8 mouse cellular contexts compared by ENCODE assay signal in the genomic region with DNA sequence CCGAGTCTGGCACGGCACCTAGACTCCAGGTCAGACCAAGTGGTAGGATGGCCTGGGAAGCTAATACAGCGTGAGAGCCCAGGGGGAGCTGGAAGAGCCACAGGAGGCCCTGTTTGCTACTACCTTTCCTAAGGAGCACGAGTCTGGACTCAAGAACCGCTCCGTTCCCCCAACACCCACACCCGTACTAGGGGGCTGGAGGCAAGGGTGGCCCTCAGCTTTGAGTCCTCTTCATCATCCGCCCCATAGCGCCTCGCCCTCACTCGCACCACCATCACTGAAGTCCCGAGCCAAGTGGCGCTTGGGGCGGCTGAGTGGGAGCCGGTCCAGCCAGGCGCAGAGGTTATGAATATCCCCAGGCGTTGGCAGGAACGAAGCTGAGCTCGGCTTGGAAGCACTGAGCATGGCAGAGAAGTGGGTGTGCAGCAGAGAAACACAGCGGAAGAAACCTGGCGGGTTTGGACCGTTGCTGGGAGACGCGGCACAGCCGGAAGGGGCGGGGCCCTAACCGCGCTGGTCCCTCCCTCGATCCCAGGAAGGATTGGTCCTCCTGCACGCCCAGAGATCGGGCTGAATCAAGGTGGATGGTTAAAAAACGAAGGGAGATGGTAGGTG. TPM values are rescaled to one million over a fixed set of nuclear protein-coding genes. Genes with fewer than 3 reads are reported as not detected.
DNase-seq lines count a peak whose midpoint lies in the region; ATAC-seq and TF ChIP-seq lines count a peak whose summit lies in the region.

Gene 6430531B16Rik (minus strand): TSS at position 478 of the 615 bp plus-strand sequence.

- 13% methylated on average over 32 of the region's 32 CpGs for WGBS in bone marrow, adult 2 months
- 5% methylated on average over 32 of the region's 32 CpGs for WGBS in embryonic facial prominence, embryonic 15.5 days
- 7% methylated on average over 32 of the region's 32 CpGs for WGBS in kidney, adult 2 months
- WGBS in limb, embryonic 10.5 days, result 6% methylated on average over 32 of the region's 32 CpGs
- 4% methylated on average over 32 of the region's 32 CpGs for WGBS in midbrain, embryonic 11.5 days

- peak; percentile 84 for ATAC-seq in embryonic facial prominence, embryonic 15.5 days (ENCODE audit: insufficient number of reproducible peaks, low FRiP score, low TSS enrichment, low read depth)
- ATAC-seq in midbrain, embryonic 11.5 days (ENCODE audit: low FRiP score), result peak; percentile 94

- peak within 1 kb of the TSS; percentile 70 for H3K4me2 ChIP-seq in embryonic facial prominence, embryonic 15.5 days (replicated peaks)
- H3K4me2 ChIP-seq in midbrain, embryonic 11.5 days, result peak within 1 kb of the TSS; percentile 92

- peak within 1 kb of the TSS; percentile 56 for H3K4me3 ChIP-seq in bone marrow, adult 2 months (replicated peaks; ENCODE audit: control insufficient read depth, low read depth, low read length)
- peak within 1 kb of the TSS; percentile 48 for H3K4me3 ChIP-seq in embryonic facial prominence, embryonic 15.5 days (replicated peaks)
- H3K4me3 ChIP-seq in kidney, adult 2 months (ENCODE audit: insufficient read depth, low read depth, low read length), result peak within 1 kb of the TSS; percentile 53
- peak within 1 kb of the TSS; percentile 70 for H3K4me3 ChIP-seq in limb, embryonic 10.5 days
- H3K4me3 ChIP-seq in midbrain, embryonic 11.5 days (ENCODE audit: low read depth, low read length), result peak within 1 kb of the TSS; percentile 61

- peak within 1 kb of the TSS; percentile 12; the same call in 1 of the 2 replicates for H3K9ac ChIP-seq in embryonic facial prominence, embryonic 15.5 days
- H3K9ac ChIP-seq in midbrain, embryonic 11.5 days (ENCODE audit: low read length), result peak within 1 kb of the TSS; percentile 69

- H3K27ac ChIP-seq in bone marrow, adult 2 months (ENCODE audit: control insufficient read depth, insufficient read depth, low read depth, low read length, poor library complexity), result peak within 1 kb of the TSS; percentile 80
- H3K27ac ChIP-seq in embryonic facial prominence, embryonic 15.5 days (replicated peaks), result no peak within 1 kb of the TSS
- no peak within 1 kb of the TSS for H3K27ac ChIP-seq in kidney, adult 2 months (ENCODE audit: insufficient read depth, low read depth, low read length)
- H3K27ac ChIP-seq in limb, embryonic 10.5 days, result peak within 1 kb of the TSS; percentile 79
- no peak within 1 kb of the TSS for H3K27ac ChIP-seq in midbrain, embryonic 11.5 days (ENCODE audit: low read depth, low read length)

- peaks cover 13% of the 10 kb centered on the region for H3K4me1 ChIP-seq in bone marrow, adult 2 months (ENCODE audit: control insufficient read depth, insufficient read depth, low read length)
- peaks cover 14% of the 10 kb centered on the region for H3K4me1 ChIP-seq in embryonic facial prominence, embryonic 15.5 days
- no peaks in the 10 kb centered on the region for H3K4me1 ChIP-seq in kidney, adult 2 months (ENCODE audit: control insufficient read depth, insufficient read depth, low read length)
- peaks cover 13% of the 10 kb centered on the region for H3K4me1 ChIP-seq in limb, embryonic 10.5 days
- peaks cover 7% of the 10 kb centered on the region for H3K4me1 ChIP-seq in midbrain, embryonic 11.5 days (ENCODE audit: control insufficient read depth, insufficient read depth, low read length)

- DNase-seq in heart, adult 8-10 months (ENCODE audit: low spot score), result peak; percentile 69
- DNase-seq in kidney, adult 2 months, result peak; percentile 85
- DNase-seq in limb, embryonic 10.5 days (ENCODE audit: low spot score), result peak; percentile 89
- peak; percentile 98 for DNase-seq in midbrain, embryonic 11.5 days (ENCODE audit: low spot score, missing footprints)
- DNase-seq in skeletal muscle tissue, adult 2 months (ENCODE audit: low read depth, low spot score), result peak; percentile 52
- DNase-seq in yolk sac, embryonic 10.5 days (ENCODE audit: low spot score), result peak; percentile 75

- no peak for TF ChIP-seq POLR2A in bone marrow, adult 2 months (IDR thresholded peaks at IDR 0.05; ENCODE audit: borderline replicate concordance, control insufficient read depth, low read depth, low read length)
- no peak for TF ChIP-seq POLR2A in kidney, adult 2 months (IDR thresholded peaks at IDR 0.05; ENCODE audit: low read depth, low read length)

- no peak for TF ChIP-seq CTCF in bone marrow, adult 2 months (IDR thresholded peaks at IDR 0.05; ENCODE audit: control insufficient read depth, insufficient read depth, low read length)
- no peak for TF ChIP-seq CTCF in kidney, adult 2 months (conservative IDR thresholded peaks at IDR 0.05; ENCODE audit: insufficient read depth, insufficient read length, low read depth, low read length)

- H3K36me3 ChIP-seq in embryonic facial prominence, embryonic 15.5 days, result 0 out of 2 replicates have a peak, but pooled peaks cover 3% of the 10 kb centered on the region
- H3K36me3 ChIP-seq in kidney, adult 2 months (ENCODE audit: control insufficient read depth, insufficient read depth, low read length), result no peaks in the 10 kb centered on the region
- H3K36me3 ChIP-seq in limb, embryonic 10.5 days, result no peaks in the 10 kb centered on the region
- H3K36me3 ChIP-seq in midbrain, embryonic 11.5 days (ENCODE audit: control insufficient read depth, insufficient read depth, low read length), result no peaks in the 10 kb centered on the region

- no peaks in the 10 kb centered on the region for H3K27me3 ChIP-seq in embryonic facial prominence, embryonic 15.5 days
- H3K27me3 ChIP-seq in kidney, adult 2 months (replicated peaks; ENCODE audit: control insufficient read depth, insufficient read depth, low read length), result no peaks in the 10 kb centered on the region
- 0 out of 2 replicates have a peak, but pooled peaks cover 3% of the 10 kb centered on the region for H3K27me3 ChIP-seq in limb, embryonic 10.5 days (ENCODE audit: low read depth, poor library complexity, severe bottlenecking)
- peaks cover 2% of the 10 kb centered on the region for H3K27me3 ChIP-seq in midbrain, embryonic 11.5 days (ENCODE audit: control insufficient read depth, insufficient read depth, low read length)

- H3K9me3 ChIP-seq in embryonic facial prominence, embryonic 15.5 days (replicated peaks), result no peaks in the 10 kb centered on the region
- H3K9me3 ChIP-seq in limb, embryonic 10.5 days (replicated peaks), result no peaks in the 10 kb centered on the region
- H3K9me3 ChIP-seq in midbrain, embryonic 11.5 days (ENCODE audit: control insufficient read depth, low read length), result no peaks in the 10 kb centered on the region

RNA-seq across cellular contexts. Expression of gene 6430531B16Rik, which starts in this region (rescaled TPM):
- not detected in 2 replicates for polyA plus RNA-seq in bone marrow, adult 2 months (2011; ENCODE audit: insufficient read depth, insufficient read length, low replicate concordance, missing spikeins)
- 3.6 and 5.0 TPM in 2 replicates for polyA plus RNA-seq in embryonic facial prominence, embryonic 15.5 days (2015; fragmentation: Nextera tagmentation; extraction: Ambion mirVana)
- total RNA-seq in heart, adult 8-10 months (2022), result not detected
- polyA plus RNA-seq in kidney, adult 2 months (2012; rRNA removed), result 0.13 and 0.29 TPM in 2 replicates
- 0.39 and 0.85 TPM in 2 replicates for polyA plus RNA-seq in limb, embryonic 10.5 days (2016; fragmentation: Nextera tagmentation; extraction: Ambion mirVana)
- 0.34 and 1.2 TPM in 2 replicates for polyA plus RNA-seq in midbrain, embryonic 11.5 days (2014; fragmentation: Nextera tagmentation; extraction: Ambion mirVana)

Comparison
In these comparisons a context has a peak if more than half of its experiments do, and no peak if none do; other contexts are left out.
1. Peak in DNase-seq in heart, adult 8-10 months; RNA of the gene not detected or under 1 TPM.
2. Peak in DNase-seq and H3K4me3 ChIP-seq in kidney, adult 2 months; RNA of the gene not detected or under 1 TPM.
3. Peak in DNase-seq, H3K4me3 ChIP-seq and H3K27ac ChIP-seq in limb, embryonic 10.5 days; RNA of the gene not detected or under 1 TPM.